Mouse (Mus musculus) stomach, embryonic 16.5 days (tissue): ENCODE data around the gene Pvr. TPM values are rescaled to one million over a fixed set of nuclear protein-coding genes. Genes with fewer than 3 reads are reported as not detected.
A peak's percentile ranks its signal among the peaks of the same experiment; 100 is the strongest.

Source experiments
- ATAC-seq: fragments of 200-750 bp; cut with Nextera tagmentation; 2 replicates; pipeline ENCODE4 v1.8.0; 2017; ENCODE audit warnings: moderate number of reproducible peaks, moderate TSS enrichment; ENCODE audit not compliant: insufficient read depth, low FRiP score
- H3K27ac ChIP-seq: fragments of 300-500 bp; sonication (generic); 2 replicates; pipeline ENCODE4 v1.5.1; 2014; ENCODE audit warnings: low read length
- H3K27me3 ChIP-seq: fragments of 300-500 bp; sonication (generic); 2 replicates; pipeline ENCODE4 v1.6.1; 2014; ENCODE audit warnings: low read length, control low read depth, mixed read lengths; ENCODE audit not compliant: control insufficient read depth, insufficient read depth
- H3K36me3 ChIP-seq: fragments of 300-500 bp; sonication (generic); 2 replicates; pipeline ENCODE4 v1.6.1; 2014; ENCODE audit warnings: low read length; ENCODE audit not compliant: control insufficient read depth, insufficient read depth
- H3K4me1 ChIP-seq: fragments of 300-500 bp; sonication (generic); 2 replicates; pipeline ENCODE4 v1.6.1; 2014; ENCODE audit warnings: low read length, control low read depth, mixed read lengths; ENCODE audit not compliant: control insufficient read depth, insufficient read depth
- H3K4me2 ChIP-seq: fragments of 300-500 bp; sonication (generic); 2 replicates; pipeline ENCODE4 v1.6.1; 2014; ENCODE audit warnings: low read depth, low read length, mixed read lengths
- H3K4me3 ChIP-seq: fragments of 300-500 bp; sonication (generic); replicated peaks from 2 replicates; pipeline ENCODE4 v1.5.1; 2014; ENCODE audit warnings: mild to moderate bottlenecking, low read length
- H3K9ac ChIP-seq: fragments of 300-500 bp; sonication (generic); 2 replicates; pipeline ENCODE4 v1.6.1; 2014; ENCODE audit warnings: low read length
- H3K9me3 ChIP-seq: fragments of 300-500 bp; sonication (generic); replicated peaks from 2 replicates; pipeline ENCODE4 v1.6.1; 2016; ENCODE audit warnings: low read length, control low read depth; ENCODE audit not compliant: control insufficient read depth
- WGBS: fragments of 180-500 bp; shearing (Covaris S2); extraction: QIAGEN DNeasy Blood & Tissue Kit; methylation state at CpG from one replicate; pipeline ENCODE4 v1.1.7; 2014; 5-methylcytosine and 5-hydroxymethylcytosine counted together
- polyA plus RNA-seq: library from polyadenylated mRNA; unstranded; fragments of >200 nt; fragmentation: Nextera tagmentation; extraction: Ambion mirVana; gene quantifications from 2 replicates; pipeline ENCODE4 v1.2.1, GENCODE M21; 2015

Pvr gene
- polyA plus RNA-seq, 1 experiment from 2014 or later: 15.8 TPM

DNA sequence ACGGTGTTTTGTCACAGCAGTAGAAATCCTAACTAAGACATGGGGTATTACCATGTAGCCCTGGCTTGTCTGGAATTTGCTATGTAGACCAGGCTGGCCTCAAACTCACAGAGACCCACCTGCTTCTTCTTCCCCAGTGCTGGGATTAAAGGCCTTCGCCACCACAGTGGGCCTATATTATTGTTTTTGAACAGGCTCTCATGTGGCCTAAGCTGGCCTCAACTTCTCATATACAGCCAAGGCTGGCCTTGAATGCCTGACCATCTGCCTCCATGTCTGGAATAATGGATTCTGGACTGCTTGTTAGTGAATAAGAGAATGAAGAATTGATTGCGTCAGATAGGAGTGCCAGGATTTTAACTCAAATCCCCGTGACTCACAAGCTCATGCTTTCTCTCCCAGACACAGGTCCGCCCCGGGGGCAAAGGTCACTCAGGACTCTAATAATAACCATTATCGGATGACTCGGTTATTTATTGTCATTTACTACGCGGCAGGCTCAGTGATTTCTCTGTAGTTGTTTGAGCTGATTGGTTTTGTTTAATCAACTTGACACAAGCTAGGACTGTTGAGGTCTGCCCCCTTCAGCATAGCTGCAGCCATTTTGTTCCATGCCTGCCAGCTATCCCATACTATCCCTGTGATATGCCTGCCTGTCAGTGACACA, 31.5 kb upstream of the Pvr start:
- 53% methylated on average over 10 of the region's 10 CpGs for WGBS
- peak; percentile 44; the same call in 1 of the 2 replicates for ATAC-seq

GRCm38 (mm10) chr7:19950589-19950988, 29.6 kb upstream of the Pvr start, which contains the start of gene Igsf23:
Gene Igsf23 (minus strand): TSS chr7:19950756.
- ATAC-seq: peak; percentile 66
- H3K9me3 ChIP-seq: no peaks in the 10 kb centered on the region
- H3K4me1 ChIP-seq: peaks cover 10% of the 10 kb centered on the region
- H3K9ac ChIP-seq: peak within 1 kb of the TSS; percentile 42; the same call in 1 of the 2 replicates
- no peaks in the 10 kb centered on the region for H3K27me3 ChIP-seq
- H3K4me2 ChIP-seq: no peak within 1 kb of the TSS
- no peaks in the 10 kb centered on the region for H3K36me3 ChIP-seq
- H3K4me3 ChIP-seq: no peak within 1 kb of the TSS
- H3K27ac ChIP-seq: no peak within 1 kb of the TSS
- whole genome bisulfite sequencing: 37% methylated on average over 9 of the region's 9 CpGs

More for the DNA sequence above, 31.5 kb upstream of the Pvr start:
- H3K27me3 ChIP-seq: no peaks in the 10 kb centered on the region
- peaks cover 10% of the 10 kb centered on the region for H3K4me1 ChIP-seq
- H3K9me3 ChIP-seq: no peaks in the 10 kb centered on the region
- no peak overlapping the region for H3K4me2 ChIP-seq
- no peak overlapping the region for H3K9ac ChIP-seq
- no peak overlapping the region for H3K27ac ChIP-seq
- H3K36me3 ChIP-seq: no peaks in the 10 kb centered on the region
- H3K4me3 ChIP-seq: no peak overlapping the region

- H3K9me3 ChIP-seq: no peaks in the 10 kb centered on the region
- no peaks in the 10 kb centered on the region for H3K36me3 ChIP-seq
- H3K4me2 ChIP-seq: no peak overlapping the region
- H3K4me3 ChIP-seq: no peak overlapping the region
- 51% methylated on average over 10 of the region's 10 CpGs for WGBS
- H3K27me3 ChIP-seq: no peaks in the 10 kb centered on the region
- peaks cover 10% of the 10 kb centered on the region for H3K4me1 ChIP-seq
- no peak for ATAC-seq
- H3K9ac ChIP-seq: peak overlapping the region; percentile 42; the same call in 1 of the 2 replicates
- H3K27ac ChIP-seq: no peak overlapping the region
Observed at GRCm38 (mm10) chr7:19949996-19950395, 29.0 kb upstream of the Pvr start.

DNA sequence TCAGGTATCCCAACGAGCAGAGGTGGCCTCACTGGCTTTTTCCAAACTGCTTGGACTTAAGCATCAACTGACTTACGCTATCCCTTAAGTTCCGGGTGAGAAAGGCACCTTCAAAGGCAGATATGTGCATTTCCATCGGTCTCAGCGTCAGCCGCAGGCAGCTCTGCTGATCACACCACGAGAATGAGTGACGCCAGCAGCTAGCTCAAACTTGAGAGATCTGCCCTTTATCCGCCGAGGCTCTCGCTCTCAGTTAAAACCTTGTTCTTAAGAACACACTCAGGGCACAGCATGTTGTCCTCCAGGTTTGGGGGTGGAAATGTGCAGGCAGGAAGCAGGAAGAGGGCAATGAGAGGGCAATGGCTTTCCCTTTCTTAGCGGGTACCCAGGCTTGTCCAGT, 28.0 kb upstream of the Pvr start:
- Histone ChIP-seq H3K4me1 (peaks cover 10% of the 10 kb centered on the region), H3K27ac (no peak overlapping the region), H3K9me3 (no peaks in the 10 kb centered on the region), H3K4me2 (no peak overlapping the region), H3K27me3 (no peaks in the 10 kb centered on the region), H3K9ac (no peak overlapping the region), H3K36me3 (no peaks in the 10 kb centered on the region), H3K4me3 (no peak overlapping the region)
- no peak for ATAC-seq
- WGBS: 77% methylated on average over 12 of the region's 12 CpGs

DNA sequence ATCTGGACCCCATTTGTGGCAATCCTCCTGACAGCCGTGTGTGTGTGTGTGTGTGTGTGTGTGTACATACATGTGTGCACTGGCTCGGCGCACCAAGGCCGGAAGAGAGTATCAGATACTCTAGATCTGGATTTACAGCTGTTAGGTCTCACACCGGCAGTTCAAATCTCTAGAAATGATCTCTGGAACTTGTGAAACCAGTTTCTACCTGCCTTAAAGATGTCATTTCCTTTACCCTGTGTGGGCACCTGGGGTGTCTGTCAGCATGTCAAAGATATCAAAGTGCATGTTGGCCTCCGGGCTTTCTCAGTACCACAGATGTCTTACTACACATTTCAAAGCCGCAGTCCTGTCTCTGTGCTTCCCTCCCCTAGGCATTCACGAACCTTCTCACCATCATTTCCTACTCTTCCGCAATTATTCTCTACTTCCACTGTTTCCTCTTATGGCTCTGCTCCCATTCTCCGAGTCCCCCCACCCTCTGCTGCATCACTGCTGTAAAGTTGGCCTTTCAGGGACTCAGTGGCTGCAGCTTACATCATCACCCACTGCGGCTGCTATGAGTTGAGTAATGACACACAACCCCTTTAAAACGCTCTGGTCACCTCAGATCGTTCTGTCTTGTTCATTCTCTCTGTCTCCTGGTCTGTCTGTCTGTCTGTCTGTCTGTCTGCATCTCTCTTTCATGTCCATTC, 25.0 kb upstream of the Pvr start:
- Histone ChIP-seq H3K4me3 (no peak overlapping the region), H3K4me2 (no peak overlapping the region), H3K9ac (no peak overlapping the region), H3K27me3 (no peaks in the 10 kb centered on the region), H3K4me1 (peaks cover 4% of the 10 kb centered on the region; the same call in 1 of the 2 replicates), H3K36me3 (no peaks in the 10 kb centered on the region), H3K9me3 (no peaks in the 10 kb centered on the region), H3K27ac (no peak overlapping the region)
- WGBS: 77% methylated on average over 13 of the region's 13 CpGs
- no peak for ATAC-seq

- no peaks in the 10 kb centered on the region for H3K36me3 ChIP-seq
- WGBS: 87% methylated on average over 5 of the region's 5 CpGs
- no peak overlapping the region for H3K9ac ChIP-seq
- no peak overlapping the region for H3K4me3 ChIP-seq
- no peak overlapping the region for H3K4me2 ChIP-seq
- no peak for ATAC-seq
- no peak overlapping the region for H3K27ac ChIP-seq
- no peaks in the 10 kb centered on the region for H3K4me1 ChIP-seq
- H3K27me3 ChIP-seq: no peaks in the 10 kb centered on the region
- H3K9me3 ChIP-seq: no peaks in the 10 kb centered on the region
Observed at GRCm38 (mm10) chr7:19945201-19945600, 24.2 kb upstream of the Pvr start.

GRCm38 (mm10) chr7:19944709-19945108, 23.7 kb upstream of the Pvr start:
- no peaks in the 10 kb centered on the region for H3K4me1 ChIP-seq
- H3K4me3 ChIP-seq: no peak overlapping the region
- WGBS: 92% methylated on average over 8 of the region's 8 CpGs
- no peak overlapping the region for H3K27ac ChIP-seq
- H3K9me3 ChIP-seq: no peaks in the 10 kb centered on the region
- no peak for ATAC-seq
- no peak overlapping the region for H3K4me2 ChIP-seq
- no peaks in the 10 kb centered on the region for H3K27me3 ChIP-seq
- no peak overlapping the region for H3K9ac ChIP-seq
- H3K36me3 ChIP-seq: no peaks in the 10 kb centered on the region

- Histone ChIP-seq H3K27me3 (no peaks in the 10 kb centered on the region), H3K4me3 (no peak overlapping the region), H3K9ac (no peak overlapping the region), H3K9me3 (no peaks in the 10 kb centered on the region), H3K36me3 (no peaks in the 10 kb centered on the region), H3K4me1 (no peaks in the 10 kb centered on the region), H3K27ac (no peak overlapping the region), H3K4me2 (no peak overlapping the region)
- ATAC-seq: peak; percentile 48; the same call in 1 of the 2 replicates
- 14% methylated on average over 5 of the region's 6 CpGs for WGBS
Observed at GRCm38 (mm10) chr7:19940256-19940655, 19.3 kb upstream of the Pvr start.

GRCm38 (mm10) chr7:19939555-19940235, 18.7 kb upstream of the Pvr start:
- H3K4me3 ChIP-seq: no peak overlapping the region
- WGBS: 47% methylated on average over 11 of the region's 12 CpGs
- no peaks in the 10 kb centered on the region for H3K36me3 ChIP-seq
- ATAC-seq: peak; percentile 51; the same call in 1 of the 2 replicates
- H3K4me2 ChIP-seq: no peak overlapping the region
- no peaks in the 10 kb centered on the region for H3K27me3 ChIP-seq
- H3K4me1 ChIP-seq: no peaks in the 10 kb centered on the region
- no peak overlapping the region for H3K9ac ChIP-seq
- H3K27ac ChIP-seq: no peak overlapping the region
- H3K9me3 ChIP-seq: no peaks in the 10 kb centered on the region
